Mouse (Mus musculus): Measurements from ENCODE around the gene Utp4. TPM values are rescaled to one million over a fixed set of nuclear protein-coding genes. Genes with fewer than 3 reads are reported as not detected.

Gene Utp4
- total and polyA plus RNA-seq, 3 experiments: 123 to 218 (median 174) TPM

GRCm38 (mm10) chr8:106953571-106953970, 60.1 kb downstream of the Utp4 start:
- Histone ChIP-seq H3K4me3 (ENCODE audit: control insufficient read depth in 1 of 2, insufficient read depth in 1 of 2, low read depth in 2 of 2, low read length in 2 of 2) (no peak overlapping the region), H3K4me1 (ENCODE audit: control insufficient read depth in 1 of 2, insufficient read depth in 2 of 2, low read length in 2 of 2) (no peaks in the 10 kb centered on the region; a peak in 1 of 4 replicates), H3K36me3 (ENCODE audit: control insufficient read depth in 1 of 2, insufficient read depth in 2 of 2, low read length in 2 of 2) (no peaks in the 10 kb centered on the region), H3K27me3 (ENCODE audit: control insufficient read depth in 1 of 2, insufficient read depth in 2 of 2, low read length in 2 of 2) (no peaks in the 10 kb centered on the region), H3K27ac (ENCODE audit: control insufficient read depth, low read depth, low read length) (no peak overlapping the region), H3K9ac (ENCODE audit: control insufficient read depth, low read depth, low read length, poor library complexity, severe bottlenecking) (no peak overlapping the region), H3K9me3 (replicated peaks; ENCODE audit: insufficient read depth, low read length) (no peaks in the 10 kb centered on the region), H3K79me2 (ENCODE audit: control insufficient read depth, insufficient read depth, low read length, poor library complexity) (no peaks in the 10 kb centered on the region)
- TF ChIP-seq ETS1 (IDR thresholded peaks at IDR 0.05; ENCODE audit: low read depth, low read length) (no peak), MAX (IDR thresholded peaks at IDR 0.05; ENCODE audit: low read length) (no peak), E2F4 (IDR thresholded peaks at IDR 0.05; ENCODE audit: borderline replicate concordance, low read depth, low read length) (no peak)
- DNase-seq (ENCODE audit: low read depth, low spot score): no peak

- TF ChIP-seq CHD2 (IDR thresholded peaks at IDR 0.05; ENCODE audit: low read length): no peak
- no peak for TF ChIP-seq MYB (IDR thresholded peaks at IDR 0.05; ENCODE audit: low read depth, low read length)
- Histone ChIP-seq H3K27ac (ENCODE audit: control insufficient read depth, low read depth, low read length) (no peak overlapping the region), H3K9me3 (replicated peaks; ENCODE audit: insufficient read depth, low read length) (no peaks in the 10 kb centered on the region), H3K27me3 (ENCODE audit: control insufficient read depth in 1 of 2, insufficient read depth in 2 of 2, low read length in 2 of 2) (no peaks in the 10 kb centered on the region), H3K4me3 (ENCODE audit: control insufficient read depth in 1 of 2, insufficient read depth in 1 of 2, low read depth in 2 of 2, low read length in 2 of 2) (no peak overlapping the region), H3K9ac (ENCODE audit: control insufficient read depth, low read depth, low read length, poor library complexity, severe bottlenecking) (no peak overlapping the region), H3K4me1 (ENCODE audit: control insufficient read depth in 1 of 2, insufficient read depth in 2 of 2, low read length in 2 of 2) (no peaks in the 10 kb centered on the region), H3K79me2 (ENCODE audit: control insufficient read depth, insufficient read depth, low read length, poor library complexity) (no peaks in the 10 kb centered on the region), H3K36me3 (ENCODE audit: control insufficient read depth in 1 of 2, insufficient read depth in 2 of 2, low read length in 2 of 2) (no peaks in the 10 kb centered on the region; a peak in 1 of 4 replicates)
- no peak for DNase-seq (ENCODE audit: low read depth, low spot score)
Observed at GRCm38 (mm10) chr8:106957086-106957485, 63.6 kb downstream of the Utp4 start.

GRCm38 (mm10) chr8:106958212-106958611, 64.8 kb downstream of the Utp4 start:
- TF ChIP-seq MAZ (IDR thresholded peaks at IDR 0.05; ENCODE audit: low read depth, low read length) (no peak), POLR2AphosphoS5 (IDR thresholded peaks at IDR 0.05; ENCODE audit: borderline replicate concordance, low read depth, low read length) (no peak)
- H3K27ac ChIP-seq (ENCODE audit: control insufficient read depth, low read depth, low read length): no peak overlapping the region
- no peaks in the 10 kb centered on the region; a peak in 1 of 4 replicates for H3K36me3 ChIP-seq (ENCODE audit: control insufficient read depth in 1 of 2, insufficient read depth in 2 of 2, low read length in 2 of 2)
- no peak overlapping the region for H3K9ac ChIP-seq (ENCODE audit: control insufficient read depth, low read depth, low read length, poor library complexity, severe bottlenecking)
- H3K4me3 ChIP-seq (ENCODE audit: control insufficient read depth in 1 of 2, insufficient read depth in 1 of 2, low read depth in 2 of 2, low read length in 2 of 2): no peak overlapping the region
- no peaks in the 10 kb centered on the region for H3K4me1 ChIP-seq (ENCODE audit: control insufficient read depth in 1 of 2, insufficient read depth in 2 of 2, low read length in 2 of 2)
- no peaks in the 10 kb centered on the region for H3K79me2 ChIP-seq (ENCODE audit: control insufficient read depth, insufficient read depth, low read length, poor library complexity)
- no peak for DNase-seq (ENCODE audit: low read depth, low spot score)
- no peaks in the 10 kb centered on the region for H3K27me3 ChIP-seq (ENCODE audit: control insufficient read depth in 1 of 2, insufficient read depth in 2 of 2, low read length in 2 of 2)
- no peaks in the 10 kb centered on the region for H3K9me3 ChIP-seq (replicated peaks; ENCODE audit: insufficient read depth, low read length)

- peak; percentile 76 for DNase-seq (ENCODE audit: low read depth, low spot score)
- H3K27me3 ChIP-seq (ENCODE audit: control insufficient read depth in 1 of 2, insufficient read depth in 2 of 2, low read length in 2 of 2): no peaks in the 10 kb centered on the region
- no peak overlapping the region for H3K9ac ChIP-seq (ENCODE audit: control insufficient read depth, low read depth, low read length, poor library complexity, severe bottlenecking)
- peaks cover 3 to 8% of the 10 kb centered on the region in 2 experiments; a peak in 1 of 4 replicates for H3K4me1 ChIP-seq (ENCODE audit: control insufficient read depth in 1 of 2, insufficient read depth in 2 of 2, low read length in 2 of 2)
- no peaks in the 10 kb centered on the region for H3K9me3 ChIP-seq (replicated peaks; ENCODE audit: insufficient read depth, low read length)
- H3K4me3 ChIP-seq (ENCODE audit: control insufficient read depth in 1 of 2, insufficient read depth in 1 of 2, low read depth in 2 of 2, low read length in 2 of 2): no peak overlapping the region
- TF ChIP-seq CHD2 (IDR thresholded peaks at IDR 0.05; ENCODE audit: low read length) (no peak), EP300 (IDR thresholded peaks at IDR 0.05; ENCODE audit: low read depth in 1 of 2, low read length in 2 of 2) (peak; percentile 35 to 41; a peak in 2 of 4 replicates), USF2 (IDR thresholded peaks at IDR 0.05; ENCODE audit: borderline replicate concordance in 1 of 2, insufficient read depth in 1 of 2, low read depth in 1 of 2, low read length in 2 of 2) (no peak), GATA1 (IDR thresholded peaks at IDR 0.05; ENCODE audit: low read depth, low read length) (peak; percentile 39), ZNF384 (IDR thresholded peaks at IDR 0.05; ENCODE audit: low read depth, low read length) (peak; percentile 37; the same call in 1 of the 2 replicates), NELFE (IDR thresholded peaks at IDR 0.05; ENCODE audit: low read depth, low read length) (no peak), ZKSCAN1 (IDR thresholded peaks at IDR 0.05; ENCODE audit: low read depth, low read length) (peak; percentile 79)
- peaks cover 0 to 7% of the 10 kb centered on the region in 2 experiments; a peak in 2 of 4 replicates for H3K36me3 ChIP-seq (ENCODE audit: control insufficient read depth in 1 of 2, insufficient read depth in 2 of 2, low read length in 2 of 2)
- H3K79me2 ChIP-seq (ENCODE audit: control insufficient read depth, insufficient read depth, low read length, poor library complexity): no peaks in the 10 kb centered on the region
- H3K27ac ChIP-seq (ENCODE audit: control insufficient read depth, low read depth, low read length): peak overlapping the region; percentile 18; the same call in 1 of the 2 replicates
Observed at GRCm38 (mm10) chr8:106959626-106960025, 66.2 kb downstream of the Utp4 start.
